Mouse (Mus musculus) forebrain, embryonic 14.5 days (tissue): ENCODE measurements at regions not wholly inside any gene's neighbourhood (a gene's known extent, or its start where the extent isn't known, plus 50 kb on each side); places are given as distances from the start of the nearest gene placed in this dataset.

Experiments
- ATAC-seq: fragments of 200-750 bp; cut with Nextera tagmentation; 2 replicates; pipeline ENCODE4 v1.8.0; 2017; ENCODE audit warnings: mild to moderate bottlenecking, moderate library complexity
- DNase-seq: peaks from one replicate; pipeline ENCODE4 v3.0.0-alpha.2; 2015; ENCODE audit warnings: low spot score
- H3K27ac ChIP-seq: fragments of 300-500 bp; sonication (generic); 2 replicates; pipeline ENCODE4 v1.5.1; 2014; ENCODE audit warnings: low read depth, mild to moderate bottlenecking, control low read depth, low read length, moderate library complexity
- H3K27me3 ChIP-seq: fragments of 300-500 bp; sonication (generic); replicated peaks from 2 replicates; pipeline ENCODE4 v1.6.1; 2014; ENCODE audit warnings: low read length, control low read depth, mixed read lengths; ENCODE audit not compliant: control insufficient read depth, insufficient read depth
- H3K36me3 ChIP-seq: fragments of 300-500 bp; sonication (generic); 2 replicates; pipeline ENCODE4 v1.6.1; 2014; ENCODE audit warnings: low read length, control low read depth; ENCODE audit not compliant: control insufficient read depth, insufficient read depth
- H3K4me1 ChIP-seq: fragments of 300-500 bp; sonication (generic); 2 replicates; pipeline ENCODE4 v1.6.1; 2014; ENCODE audit warnings: antibody characterized with exemption, low read length, control low read depth; ENCODE audit not compliant: control insufficient read depth, insufficient read depth
- H3K4me2 ChIP-seq: fragments of 300-500 bp; sonication (generic); 2 replicates; pipeline ENCODE4 v1.6.1; 2014; ENCODE audit warnings: mild to moderate bottlenecking, control low read depth, low read length
- H3K4me3 ChIP-seq: fragments of 300-500 bp; sonication (generic); 2 replicates; pipeline ENCODE4 v1.5.1; 2014; ENCODE audit warnings: low read depth, low read length, control low read depth
- H3K9ac ChIP-seq: fragments of 300-500 bp; sonication (generic); 2 replicates; pipeline ENCODE4 v1.6.1; 2014; ENCODE audit warnings: mild to moderate bottlenecking, low read length, control low read depth, moderate library complexity
- H3K9me3 ChIP-seq: fragments of 300-500 bp; sonication (generic); replicated peaks from 2 replicates; pipeline ENCODE4 v1.6.1; 2016; ENCODE audit warnings: low read length, control low read depth, mixed read lengths; ENCODE audit not compliant: control insufficient read depth
- WGBS: fragments of 180-500 bp; shearing (Covaris S2); extraction: QIAGEN DNeasy Blood & Tissue Kit; methylation state at CpG from one replicate; pipeline ENCODE4 v1.1.7; 2014; 5-methylcytosine and 5-hydroxymethylcytosine counted together

- Histone ChIP-seq H3K9me3 (no peaks in the 10 kb centered on the region), H3K4me1 (no peaks in the 10 kb centered on the region), H3K36me3 (no peaks in the 10 kb centered on the region), H3K9ac (no peak overlapping the region), H3K27ac (no peak overlapping the region), H3K4me2 (no peak overlapping the region), H3K4me3 (no peak overlapping the region), H3K27me3 (no peaks in the 10 kb centered on the region)
- DNase-seq, result no peak
- ATAC-seq, result no peak
- 92% methylated on average over 2 of the region's 2 CpGs for WGBS
Measured at GRCm38 (mm10) chr10:98016596-98017304, 290.2 kb upstream of the C030005K15Rik start.

- Histone ChIP-seq H3K27me3 (no peaks in the 10 kb centered on the region), H3K4me1 (no peaks in the 10 kb centered on the region), H3K36me3 (no peaks in the 10 kb centered on the region), H3K9me3 (no peaks in the 10 kb centered on the region), H3K27ac (no peak overlapping the region), H3K9ac (no peak overlapping the region), H3K4me3 (no peak overlapping the region), H3K4me2 (no peak overlapping the region)
- ATAC-seq, result no peak
- 82% methylated on average over 8 of the region's 8 CpGs for whole genome bisulfite sequencing
- peak; percentile 12 for DNase-seq
Measured at GRCm38 (mm10) chr10:98029124-98029523, 302.6 kb upstream of the C030005K15Rik start.

GRCm38 (mm10) chr10:98029621-98030020 lies 303.1 kb upstream of the C030005K15Rik start:
- Histone ChIP-seq H3K4me1 (no peaks in the 10 kb centered on the region), H3K36me3 (no peaks in the 10 kb centered on the region), H3K27me3 (no peaks in the 10 kb centered on the region), H3K4me3 (no peak overlapping the region), H3K4me2 (no peak overlapping the region), H3K27ac (no peak overlapping the region), H3K9ac (no peak overlapping the region), H3K9me3 (no peaks in the 10 kb centered on the region)
- ATAC-seq (no peak), DNase-seq (no peak)
- 65% methylated on average over 3 of the region's 3 CpGs for WGBS

- Histone ChIP-seq H3K27ac (no peak overlapping the region), H3K36me3 (no peaks in the 10 kb centered on the region), H3K27me3 (no peaks in the 10 kb centered on the region), H3K4me3 (no peak overlapping the region), H3K9me3 (no peaks in the 10 kb centered on the region), H3K4me1 (no peaks in the 10 kb centered on the region), H3K9ac (no peak overlapping the region), H3K4me2 (no peak overlapping the region)
- ATAC-seq (no peak), DNase-seq (no peak)
- WGBS, result 91% methylated on average over 1 of the region's 1 CpGs
Measured at GRCm38 (mm10) chr10:98032661-98033060, 306.1 kb upstream of the C030005K15Rik start.

- Histone ChIP-seq H3K4me3 (no peak overlapping the region), H3K4me2 (no peak overlapping the region), H3K9ac (no peak overlapping the region), H3K9me3 (no peaks in the 10 kb centered on the region), H3K27me3 (no peaks in the 10 kb centered on the region), H3K4me1 (no peaks in the 10 kb centered on the region), H3K36me3 (no peaks in the 10 kb centered on the region), H3K27ac (no peak overlapping the region)
- 52% methylated on average over 4 of the region's 4 CpGs for WGBS
- ATAC-seq (no peak), DNase-seq (no peak)
Measured at GRCm38 (mm10) chr10:98041766-98042165, 315.2 kb upstream of the C030005K15Rik start.

GRCm38 (mm10) chr10:98043873-98044272 lies 317.3 kb upstream of the C030005K15Rik start:
- WGBS, result 86% methylated on average over 2 of the region's 2 CpGs
- no peaks in the 10 kb centered on the region for H3K4me1 ChIP-seq
- no peak overlapping the region for H3K4me3 ChIP-seq
- H3K9ac ChIP-seq, result no peak overlapping the region
- no peaks in the 10 kb centered on the region for H3K27me3 ChIP-seq
- no peak overlapping the region for H3K4me2 ChIP-seq
- H3K36me3 ChIP-seq, result no peaks in the 10 kb centered on the region
- DNase-seq, result no peak
- H3K9me3 ChIP-seq, result no peaks in the 10 kb centered on the region
- ATAC-seq, result no peak
- no peak overlapping the region for H3K27ac ChIP-seq

- DNase-seq (no peak), ATAC-seq (no peak)
- no peaks in the 10 kb centered on the region for H3K27me3 ChIP-seq
- H3K9ac ChIP-seq, result no peak overlapping the region
- H3K4me3 ChIP-seq, result no peak overlapping the region
- no peak overlapping the region for H3K27ac ChIP-seq
- H3K4me1 ChIP-seq, result no peaks in the 10 kb centered on the region
- H3K4me2 ChIP-seq, result no peak overlapping the region
- no peaks in the 10 kb centered on the region for H3K9me3 ChIP-seq
- no peaks in the 10 kb centered on the region for H3K36me3 ChIP-seq
Measured at GRCm38 (mm10) chr10:98044579-98044978, 318.0 kb upstream of the C030005K15Rik start.

GRCm38 (mm10) chr10:98073432-98073831 lies 346.9 kb upstream of the C030005K15Rik start:
- Histone ChIP-seq H3K27me3 (no peaks in the 10 kb centered on the region), H3K9ac (no peak overlapping the region), H3K27ac (no peak overlapping the region), H3K36me3 (no peaks in the 10 kb centered on the region), H3K4me1 (no peaks in the 10 kb centered on the region), H3K4me2 (no peak overlapping the region), H3K4me3 (no peak overlapping the region), H3K9me3 (no peaks in the 10 kb centered on the region)
- 70% methylated on average over 2 of the region's 2 CpGs for WGBS
- DNase-seq (peak; percentile 10), ATAC-seq (no peak)

GRCm38 (mm10) chr10:98084881-98085280 lies 358.3 kb upstream of the C030005K15Rik start:
- Histone ChIP-seq H3K4me3 (no peak overlapping the region), H3K27ac (no peak overlapping the region), H3K27me3 (no peaks in the 10 kb centered on the region), H3K36me3 (no peaks in the 10 kb centered on the region), H3K4me2 (no peak overlapping the region), H3K4me1 (no peaks in the 10 kb centered on the region), H3K9ac (no peak overlapping the region), H3K9me3 (no peaks in the 10 kb centered on the region)
- ATAC-seq, result no peak
- DNase-seq, result no peak
- WGBS, result 62% methylated on average over 2 of the region's 2 CpGs
